Mouse (Mus musculus) lung, postnatal 25 days (tissue): ENCODE measurements around the gene Abi3bp.

Experiments used
- DNase-seq: peaks from one replicate; pipeline ENCODE4 v3.0.0; 2022; ENCODE audit warnings: low spot score

Gene Abi3bp

DNA sequence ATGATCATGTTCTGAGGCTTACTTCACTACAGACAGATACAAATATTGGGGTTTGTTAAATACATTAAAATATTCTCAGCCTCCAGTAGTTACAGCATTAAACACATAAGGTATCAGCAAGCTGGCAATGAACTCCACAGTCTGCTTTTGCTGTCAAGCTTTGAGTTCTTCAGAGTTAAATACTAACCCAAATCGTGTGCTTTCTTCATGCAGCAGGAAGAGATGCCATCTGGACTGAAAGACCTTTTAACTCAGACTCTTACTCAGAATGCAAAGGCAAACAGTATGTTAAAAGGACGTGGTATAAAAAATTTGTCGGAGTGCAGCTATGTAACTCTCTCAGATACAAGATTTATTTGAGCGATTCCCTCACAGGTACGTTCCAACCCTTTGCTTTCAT is 209.1 kb downstream of the Abi3bp start:
- no peak for DNase-seq

DNA sequence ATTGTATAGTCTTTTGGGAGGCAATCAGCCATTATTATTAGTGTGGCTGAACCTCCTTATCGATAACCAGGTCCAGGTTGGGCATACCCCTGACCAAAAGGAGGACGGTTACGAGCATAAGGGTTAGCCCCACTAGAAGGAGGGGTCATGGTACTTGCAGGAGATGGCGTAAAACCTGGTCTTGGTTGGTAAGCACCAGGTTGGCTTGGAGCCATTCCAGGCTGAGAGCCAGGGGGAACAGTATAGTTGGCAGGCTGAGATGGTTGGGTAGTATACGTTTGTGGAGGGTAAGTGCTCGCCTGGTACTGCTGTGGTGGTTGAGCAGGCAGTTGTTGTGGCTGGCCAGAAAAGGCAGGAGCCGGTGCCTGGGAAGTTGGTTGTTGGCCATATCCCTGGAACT is 213.0 kb downstream of the Abi3bp start:
- no peak for DNase-seq

DNA sequence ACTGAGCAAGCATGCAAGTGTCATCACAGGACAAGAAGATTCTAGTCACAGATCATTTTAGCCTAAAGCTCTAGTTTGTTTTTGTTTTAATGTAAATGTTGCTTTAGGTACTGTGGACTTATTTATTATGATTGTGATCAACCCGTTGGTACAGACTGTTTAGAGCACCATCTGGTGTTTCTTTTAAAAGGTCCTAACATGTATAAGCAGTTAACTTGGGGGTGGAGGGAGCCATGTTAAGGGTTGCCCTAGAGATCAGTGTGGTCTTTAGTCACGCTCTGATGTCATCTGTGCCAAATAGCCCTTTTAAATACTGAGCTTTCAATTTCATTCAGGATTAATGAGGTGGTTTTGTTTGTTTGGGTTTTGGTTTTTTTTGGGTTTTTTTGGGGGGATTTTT is 218.8 kb downstream of the Abi3bp start:
- DNase-seq, result no peak

DNA sequence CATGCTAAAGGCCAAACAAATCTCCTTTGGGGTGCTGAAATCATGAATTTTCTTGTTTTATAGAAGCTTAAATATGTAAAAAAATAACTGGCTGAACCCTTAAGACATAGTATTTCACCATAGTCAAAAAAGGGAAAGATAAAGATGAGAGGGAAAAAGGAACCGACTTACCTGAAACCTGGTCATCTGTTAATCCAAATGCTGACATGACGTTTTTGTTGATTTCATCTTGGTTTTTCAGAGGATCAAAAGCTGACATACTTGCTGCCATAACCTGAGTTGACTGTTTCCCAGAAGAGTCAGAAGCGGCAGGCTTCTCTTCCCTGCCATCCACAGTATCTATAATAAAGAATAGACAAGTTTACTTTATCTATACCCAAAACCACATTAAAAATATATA is 223.2 kb downstream of the Abi3bp start:
- no peak for DNase-seq

GRCm38 (mm10) chr16:56705731-56706130 is 228.1 kb downstream of the Abi3bp start:
- DNase-seq, result no peak

- no peak for DNase-seq
These were observed 232.4 kb downstream of the Abi3bp start for GRCm38 (mm10) chr16:56710071-56710470.

DNA sequence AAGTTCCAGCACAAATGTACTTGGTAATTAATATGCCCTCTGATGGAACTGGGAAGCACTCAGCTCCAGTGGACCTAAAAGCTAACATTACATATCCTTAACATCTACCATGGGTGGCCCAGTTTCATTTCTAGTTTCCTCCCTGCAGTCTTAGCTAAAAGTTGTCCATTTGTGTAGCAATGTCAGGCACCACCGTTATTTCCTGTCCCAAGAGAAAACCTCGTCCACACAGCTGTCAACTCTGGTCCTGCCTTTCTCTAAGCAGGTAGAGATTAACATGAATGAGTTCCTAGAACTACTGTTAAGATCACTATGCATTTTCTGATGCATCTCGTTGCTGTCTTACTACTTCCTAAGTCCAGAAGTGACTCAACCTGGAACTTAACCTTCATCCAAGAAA is 237.9 kb downstream of the Abi3bp start:
- no peak for DNase-seq

DNA sequence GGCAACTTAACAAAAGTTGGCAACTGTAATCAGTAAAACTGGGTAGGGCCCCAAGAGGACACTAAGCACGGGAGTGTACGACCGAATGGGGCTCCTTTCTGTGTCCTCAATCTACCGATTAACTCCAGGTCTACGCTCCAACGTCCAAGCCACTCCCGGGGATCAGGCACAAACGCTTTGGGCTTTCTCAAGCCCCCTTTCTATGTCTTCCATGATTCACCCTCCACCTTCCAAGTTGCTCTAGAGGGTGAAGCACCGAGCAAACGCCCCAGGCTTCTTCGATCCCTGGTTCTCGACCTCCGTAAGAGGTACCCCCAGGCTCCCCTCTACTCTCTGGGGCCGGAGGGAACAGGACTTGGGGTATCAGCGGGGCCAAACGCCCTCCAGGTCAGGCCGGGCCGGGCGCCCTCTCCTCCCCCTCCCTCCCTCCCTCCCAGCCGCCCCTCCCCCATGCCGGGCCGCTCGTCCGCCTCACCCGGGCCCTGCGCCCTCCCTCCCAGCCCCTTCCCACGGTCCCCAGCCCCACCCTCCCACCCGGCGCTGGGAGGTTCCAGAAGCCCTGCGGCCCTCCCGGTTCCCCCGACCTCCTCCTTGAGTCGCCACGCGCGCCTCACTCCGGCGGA is 239.0 kb downstream of the Abi3bp start:
- DNase-seq, result peak; percentile 4

- DNase-seq, result peak; percentile 98
These were observed 239.8 kb downstream of the Abi3bp start, which contains the start of gene Tfg for GRCm38 (mm10) chr16:56717224-56718200. TSS of gene Tfg (minus strand) at chr16:56717450.

DNA sequence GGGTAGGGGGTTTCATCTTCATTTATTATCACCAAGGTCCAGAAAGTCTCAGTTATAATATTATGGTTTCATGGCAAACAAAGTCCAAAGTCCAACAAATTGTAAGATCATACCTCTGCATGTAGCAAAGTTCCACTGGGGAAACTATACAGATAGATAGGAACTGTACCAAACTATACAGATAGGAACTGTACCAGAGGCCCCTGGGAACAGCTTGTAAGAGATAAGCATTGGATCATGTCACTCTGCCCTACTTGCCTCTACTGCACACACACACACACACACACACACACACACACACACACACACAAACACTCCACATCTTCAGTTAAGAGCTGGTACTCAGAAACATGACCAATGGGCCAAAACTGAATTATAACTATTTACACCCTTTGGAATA is 241.4 kb downstream of the Abi3bp start:
- no peak for DNase-seq

GRCm38 (mm10) chr16:56722357-56722756 is 244.7 kb downstream of the Abi3bp start:
- no peak for DNase-seq

DNA sequence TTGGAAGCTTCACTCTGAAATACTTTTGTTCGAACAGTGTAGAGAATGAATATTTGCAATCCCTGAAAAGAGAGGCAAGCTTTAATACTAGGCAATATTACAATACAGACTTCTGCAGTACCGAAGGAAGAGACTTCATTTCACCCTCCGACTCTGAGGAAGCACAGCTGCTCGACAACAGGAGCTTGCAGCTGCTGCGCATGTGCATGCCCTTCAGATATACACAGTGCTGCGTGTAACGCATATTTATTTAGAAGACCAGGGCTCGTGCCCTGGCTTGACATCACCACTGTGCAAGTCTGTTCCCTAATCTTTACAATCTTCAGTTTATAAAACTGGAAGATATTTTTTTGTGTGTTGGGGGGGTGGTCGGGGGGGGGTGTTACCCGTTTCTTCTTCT is 247.2 kb downstream of the Abi3bp start:
- DNase-seq, result no peak

- no peak for DNase-seq
These were observed 251.4 kb downstream of the Abi3bp start for GRCm38 (mm10) chr16:56729060-56729459.
